Mouse (Mus musculus) stomach, postnatal 0 days (tissue): Measurements from ENCODE around the gene Fbxw9. TPM values are rescaled to one million over a fixed set of nuclear protein-coding genes. Genes with fewer than 3 reads are reported as not detected.

Source experiments
- ATAC-seq: fragments of 200-750 bp; cut with Nextera tagmentation; 2 replicates; pipeline ENCODE4 v1.8.0; 2017; ENCODE audit not compliant: low FRiP score, low TSS enrichment
- DNase-seq: peaks from one replicate; pipeline ENCODE4 v3.0.0-alpha.2; 2016; ENCODE audit warnings: low spot score
- H3K27ac ChIP-seq: fragments of 300-500 bp; sonication (generic); replicated peaks from 2 replicates; pipeline ENCODE4 v1.5.1; 2014; ENCODE audit warnings: mild to moderate bottlenecking, control low read depth
- H3K27me3 ChIP-seq: fragments of 300-500 bp; sonication (generic); 2 replicates; pipeline ENCODE4 v1.6.1; 2014; ENCODE audit warnings: low read length; ENCODE audit not compliant: control insufficient read depth, insufficient read depth
- H3K36me3 ChIP-seq: fragments of 300-500 bp; sonication (generic); 2 replicates; pipeline ENCODE4 v1.6.1; 2014; ENCODE audit warnings: low read length, mixed read lengths; ENCODE audit not compliant: control insufficient read depth, insufficient read depth
- H3K4me1 ChIP-seq: fragments of 300-500 bp; sonication (generic); replicated peaks from 2 replicates; pipeline ENCODE4 v1.6.1; 2014; ENCODE audit warnings: antibody characterized with exemption; ENCODE audit not compliant: control insufficient read depth, insufficient read depth
- H3K4me2 ChIP-seq: fragments of 300-500 bp; sonication (generic); replicated peaks from 2 replicates; pipeline ENCODE4 v1.6.1; 2014; ENCODE audit warnings: low read depth, mild to moderate bottlenecking, control low read depth, moderate library complexity
- H3K4me3 ChIP-seq: fragments of 300-500 bp; sonication (generic); 2 replicates; pipeline ENCODE4 v1.5.1; 2014; ENCODE audit warnings: low read depth, low read length, control low read depth
- H3K9ac ChIP-seq: fragments of 300-500 bp; sonication (generic); 2 replicates; pipeline ENCODE4 v1.6.1; 2014; ENCODE audit warnings: mild to moderate bottlenecking, low read length, control low read depth, mixed read lengths
- H3K9me3 ChIP-seq: fragments of 300-500 bp; sonication (generic); 2 replicates; pipeline ENCODE4 v1.6.1; 2016; ENCODE audit warnings: low read length; ENCODE audit not compliant: control insufficient read depth
- CTCF ChIP-seq: IDR thresholded peaks from 2 replicates; pipeline ENCODE4 v1.5.1; 2016; ENCODE audit warnings: antibody characterized with exemption, low read depth, mild to moderate bottlenecking, moderate library complexity
- EP300 ChIP-seq: optimal IDR thresholded peaks from 2 replicates; pipeline ENCODE3; 2016; ENCODE audit warnings: antibody characterized with exemption
- WGBS: fragments of 180-500 bp; shearing (Covaris S2); extraction: QIAGEN DNeasy Blood & Tissue Kit; methylation state at CpG from one replicate; pipeline ENCODE4 v1.1.7; 2014; 5-methylcytosine and 5-hydroxymethylcytosine counted together
- microRNA-seq: library from miRNA; unstranded; fragments of <30 nt; microRNA quantifications from one replicate; pipeline ENCODE4, GENCODE M21; 2016
- polyA plus RNA-seq: library from polyadenylated mRNA; unstranded; fragments of >200 nt; fragmentation: Nextera tagmentation; extraction: Ambion mirVana; gene quantifications from 2 replicates; pipeline ENCODE4 v1.2.1, GENCODE M21; 2015

Fbxw9 gene
- polyA plus RNA-seq, 1 experiment from 2014 or later, result 25.7 TPM

GRCm38 (mm10) chr8:85100076-85100665 is 40.3 kb downstream of the Fbxw9 start:
- H3K9ac ChIP-seq, result no peak overlapping the region
- H3K27ac ChIP-seq, result no peak overlapping the region
- peaks cover 4% of the 10 kb centered on the region; the same call in 1 of the 2 replicates for H3K36me3 ChIP-seq
- H3K4me2 ChIP-seq, result no peak overlapping the region
- H3K4me3 ChIP-seq, result no peak overlapping the region
- DNase-seq (no peak), ATAC-seq (no peak)
- TF ChIP-seq EP300 (no peak), CTCF (no peak)
- H3K4me1 ChIP-seq, result no peaks in the 10 kb centered on the region
- 87% methylated on average over 4 of the region's 4 CpGs for WGBS
- H3K9me3 ChIP-seq, result no peaks in the 10 kb centered on the region
- H3K27me3 ChIP-seq, result no peaks in the 10 kb centered on the region

- H3K27ac ChIP-seq, result no peak overlapping the region
- H3K9me3 ChIP-seq, result 0 out of 2 replicates have a peak, but pooled peaks cover 3% of the 10 kb centered on the region
- no peak overlapping the region for H3K4me2 ChIP-seq
- no peak for DNase-seq
- TF ChIP-seq CTCF (no peak), EP300 (no peak)
- 94% methylated on average over 10 of the region's 10 CpGs for WGBS
- H3K4me1 ChIP-seq, result no peaks in the 10 kb centered on the region
- no peak overlapping the region for H3K4me3 ChIP-seq
- peaks cover 15% of the 10 kb centered on the region for H3K36me3 ChIP-seq
- no peaks in the 10 kb centered on the region for H3K27me3 ChIP-seq
- no peak overlapping the region for H3K9ac ChIP-seq
- ATAC-seq, result no peak
These were observed 53.4 kb downstream of the Fbxw9 start for GRCm38 (mm10) chr8:85113241-85113640.

DNA sequence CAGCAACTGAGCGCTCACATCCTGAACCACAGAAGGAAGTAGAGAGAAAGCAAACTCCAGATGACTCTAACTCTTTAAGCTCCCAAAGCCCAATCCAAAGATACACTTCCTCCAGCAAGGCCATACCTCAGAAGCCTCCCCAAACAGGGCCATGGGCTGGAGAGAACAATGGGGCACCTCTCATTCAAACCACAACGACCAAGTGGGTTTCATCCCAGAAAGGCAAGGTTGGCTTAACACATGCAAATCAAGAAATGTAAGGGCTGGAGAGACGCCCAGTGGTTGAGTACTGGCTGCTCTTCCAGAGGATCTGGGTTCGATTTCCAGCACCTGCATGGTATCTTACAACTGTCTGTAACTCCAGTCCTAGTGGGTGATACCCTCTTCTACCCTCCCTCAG is 55.6 kb downstream of the Fbxw9 start:
- Histone ChIP-seq H3K4me1 (no peaks in the 10 kb centered on the region), H3K4me3 (no peak overlapping the region), H3K36me3 (peaks cover 5% of the 10 kb centered on the region), H3K4me2 (no peak overlapping the region), H3K27ac (no peak overlapping the region), H3K9me3 (0 out of 2 replicates have a peak, but pooled peaks cover 2% of the 10 kb centered on the region), H3K9ac (no peak overlapping the region), H3K27me3 (no peaks in the 10 kb centered on the region)
- no peak for TF ChIP-seq CTCF
- ATAC-seq (no peak), DNase-seq (no peak)
- 82% methylated on average over 4 of the region's 4 CpGs for WGBS

Small RNA genes lying within 50 kb of the gene (microRNA-seq; reads per million reads assigned to microRNA genes)
- gene Gm23388, result not detected
- not detected for gene Mir7070

Other genes starting within 250 kb of the Fbxw9 start
- 3.3 TPM in 2 replicates for gene Dand5, start 237.2 kb upstream of the Fbxw9 start, polyA plus RNA-seq
- 38.5 and 39.3 TPM in 2 replicates for gene Gadd45gip1, start 228.5 kb upstream of the Fbxw9 start, polyA plus RNA-seq
- 69.8 and 70.6 TPM in 2 replicates for gene Rad23a, start 219.4 kb upstream of the Fbxw9 start, polyA plus RNA-seq
- 522 and 537 TPM in 2 replicates for gene Calr, start 213.1 kb upstream of the Fbxw9 start, polyA plus RNA-seq
- gene Farsa, start 203.1 kb upstream of the Fbxw9 start, polyA plus RNA-seq, result 43.3 and 44.3 TPM in 2 replicates
- gene Syce2, start 187.9 kb upstream of the Fbxw9 start, polyA plus RNA-seq, result 25.0 and 27.3 TPM in 2 replicates
- gene Gcdh, start 166.1 kb upstream of the Fbxw9 start, polyA plus RNA-seq, result 18.5 and 21.1 TPM in 2 replicates
- gene Klf1, start 158.1 kb upstream of the Fbxw9 start, polyA plus RNA-seq, result 0.51 and 0.82 TPM in 2 replicates
- gene Dnase2a, start 151.5 kb upstream of the Fbxw9 start, polyA plus RNA-seq, result 15.9 and 17.4 TPM in 2 replicates
- 0.87 and 1.1 TPM in 2 replicates for gene Mast1, start 122.7 kb upstream of the Fbxw9 start, polyA plus RNA-seq
- 0.05 and 0.13 TPM in 2 replicates for gene Rtbdn, start 113.1 kb upstream of the Fbxw9 start, polyA plus RNA-seq
- not detected in 2 replicates for gene Gm49661, start 90.6 kb upstream of the Fbxw9 start, polyA plus RNA-seq
- 370 and 376 TPM in 2 replicates for gene Prdx2, start 90.5 kb upstream of the Fbxw9 start, polyA plus RNA-seq
- 79.4 and 80.1 TPM in 2 replicates for gene Rnaseh2a, start 90.3 kb upstream of the Fbxw9 start, polyA plus RNA-seq
- 88.5 and 95.9 TPM in 2 replicates for gene Junb, start 81.3 kb upstream of the Fbxw9 start, polyA plus RNA-seq
- gene Hook2, start 69.5 kb upstream of the Fbxw9 start, polyA plus RNA-seq, result 28.8 and 30.9 TPM in 2 replicates
- gene Best2, start 45.5 kb upstream of the Fbxw9 start, polyA plus RNA-seq, result 0.06 and 0.16 TPM in 2 replicates
- gene Asna1, start 34.8 kb upstream of the Fbxw9 start, polyA plus RNA-seq, result 68.0 and 71.8 TPM in 2 replicates
- gene Trir, start 33.2 kb upstream of the Fbxw9 start, polyA plus RNA-seq, result 94.4 and 95.1 TPM in 2 replicates
- gene Tnpo2, start 23.1 kb upstream of the Fbxw9 start, polyA plus RNA-seq, result 12.5 and 15.4 TPM in 2 replicates
- not detected in 2 replicates for gene Gm5741, start 7.9 kb downstream of the Fbxw9 start, polyA plus RNA-seq
- gene Dhps, start 11.7 kb downstream of the Fbxw9 start, polyA plus RNA-seq, result 40.2 and 42.2 TPM in 2 replicates
- gene Wdr83os, start 20.7 kb downstream of the Fbxw9 start, polyA plus RNA-seq, result 114 and 117 TPM in 2 replicates
- 22.3 and 23.6 TPM in 2 replicates for gene Wdr83, start 21.3 kb downstream of the Fbxw9 start, polyA plus RNA-seq
- gene Man2b1, start 23.2 kb downstream of the Fbxw9 start, polyA plus RNA-seq, result 29.1 and 32.6 TPM in 2 replicates
- 1.2 and 1.5 TPM in 2 replicates for gene Zfp791, start 63.0 kb downstream of the Fbxw9 start, polyA plus RNA-seq
- 0.05 TPM in 1 of 2 replicates, not detected in the other for gene Cks1brt, start 91.9 kb downstream of the Fbxw9 start, polyA plus RNA-seq
- gene Olfr371, start 165.9 kb downstream of the Fbxw9 start, polyA plus RNA-seq, result not detected in 2 replicates
- 36.1 and 39.5 TPM in 2 replicates for gene Orc6, start 239.6 kb downstream of the Fbxw9 start, polyA plus RNA-seq
- gene Vps35, start 239.7 kb downstream of the Fbxw9 start, polyA plus RNA-seq, result 75.9 and 78.0 TPM in 2 replicates